Mouse (Mus musculus): Measurements from ENCODE around the gene Gm16442. TPM values are rescaled to one million over a fixed set of nuclear protein-coding genes. Genes with fewer than 3 reads are reported as not detected.
"Not testable (repeated sequence)": the region's sequence is repeated elsewhere in the genome, so short reads cannot be mapped to it uniquely, and the experiment has no call there.

Gm16442 gene
- not detected in 2 replicates for polyA plus RNA-seq (2015; fragmentation: Nextera tagmentation; extraction: Ambion mirVana)

- H3K36me3 ChIP-seq (replicated peaks); H3K4me3 ChIP-seq; H3K9me3 ChIP-seq; H3K27ac ChIP-seq; H3K9ac ChIP-seq; H3K4me2 ChIP-seq; ATAC-seq (replicated peaks); H3K4me1 ChIP-seq; H3K27me3 ChIP-seq (replicated peaks): not testable (repeated sequence)
- no CpG with 5 or more reads among the region's 2 CpGs for WGBS
These were observed at the start of gene Gm16442 for GRCm38 (mm10) chr7:20122479-20122878. Gm16442 (minus strand) TSS chr7:20122579.

- not testable (repeated sequence) for H3K9ac ChIP-seq; H3K27me3 ChIP-seq (replicated peaks); H3K4me2 ChIP-seq; H3K36me3 ChIP-seq (replicated peaks); H3K27ac ChIP-seq; H3K4me3 ChIP-seq; ATAC-seq (replicated peaks); H3K4me1 ChIP-seq; H3K9me3 ChIP-seq
- WGBS = no CpG with 5 or more reads among the region's 3 CpGs
These were observed 45.9 kb upstream of the Gm16442 start, which contains the start of gene Vmn1r94 for GRCm38 (mm10) chr7:20168277-20168676. Vmn1r94 (minus strand) TSS chr7:20168377.

- ATAC-seq (replicated peaks); H3K4me1 ChIP-seq; H3K9me3 ChIP-seq; H3K27me3 ChIP-seq (replicated peaks); H3K4me3 ChIP-seq; H3K4me2 ChIP-seq; H3K9ac ChIP-seq; H3K27ac ChIP-seq; H3K36me3 ChIP-seq (replicated peaks): not testable (repeated sequence)
- WGBS = no CpG with 5 or more reads among the region's 5 CpGs
These were observed 16.6 kb upstream of the Gm16442 start, which contains the start of gene Vmn1r93 for GRCm38 (mm10) chr7:20138988-20139387. Vmn1r93 (minus strand) TSS chr7:20139088.

- not testable (repeated sequence) for H3K9ac ChIP-seq; H3K36me3 ChIP-seq (replicated peaks); H3K4me2 ChIP-seq; ATAC-seq (replicated peaks); H3K27me3 ChIP-seq (replicated peaks); H3K4me3 ChIP-seq; H3K27ac ChIP-seq; H3K9me3 ChIP-seq; H3K4me1 ChIP-seq
- 80% methylated on average over 5 of the region's 5 CpGs for WGBS
These were observed 23.0 kb downstream of the Gm16442 start, which contains the start of gene Vmn1r91 for GRCm38 (mm10) chr7:20099380-20099779. Vmn1r91 (plus strand) TSS chr7:20099680.

- not testable (repeated sequence) for H3K9ac ChIP-seq; H3K4me1 ChIP-seq; H3K4me2 ChIP-seq; H3K27me3 ChIP-seq (replicated peaks); H3K27ac ChIP-seq; H3K36me3 ChIP-seq (replicated peaks); ATAC-seq (replicated peaks); H3K4me3 ChIP-seq; H3K9me3 ChIP-seq
- 60% methylated on average over 18 of the region's 18 CpGs for WGBS
These were observed 44.3 kb downstream of the Gm16442 start for GRCm38 (mm10) chr7:20078118-20078517.

Other genes starting within 250 kb of the Gm16442 start
- gene Ceacam19, start 234.6 kb downstream of the Gm16442 start, polyA plus RNA-seq (2015; fragmentation: Nextera tagmentation; extraction: Ambion mirVana) = not detected in 2 replicates
- gene Pvr, start 201.4 kb downstream of the Gm16442 start, polyA plus RNA-seq (2015; fragmentation: Nextera tagmentation; extraction: Ambion mirVana) = 11.5 and 12.6 TPM in 2 replicates
- gene Igsf23, start 171.8 kb downstream of the Gm16442 start, polyA plus RNA-seq (2015; fragmentation: Nextera tagmentation; extraction: Ambion mirVana) = not detected in 2 replicates
- not detected in 2 replicates for gene Ceacam20, start 157.2 kb downstream of the Gm16442 start, polyA plus RNA-seq (2015; fragmentation: Nextera tagmentation; extraction: Ambion mirVana)
- gene Nlrp9b, start 131.1 kb downstream of the Gm16442 start, polyA plus RNA-seq (2015; fragmentation: Nextera tagmentation; extraction: Ambion mirVana) = not detected in 2 replicates
- not detected in 2 replicates for gene Vmn1r91, start 22.9 kb downstream of the Gm16442 start, polyA plus RNA-seq (2015; fragmentation: Nextera tagmentation; extraction: Ambion mirVana)
- gene Vmn1r93, start 16.5 kb upstream of the Gm16442 start, polyA plus RNA-seq (2015; fragmentation: Nextera tagmentation; extraction: Ambion mirVana) = not detected in 2 replicates
- gene Vmn1r94, start 45.8 kb upstream of the Gm16442 start, polyA plus RNA-seq (2015; fragmentation: Nextera tagmentation; extraction: Ambion mirVana) = not detected in 2 replicates
- not detected in 2 replicates for gene Vmn1r95, start 71.1 kb upstream of the Gm16442 start, polyA plus RNA-seq (2015; fragmentation: Nextera tagmentation; extraction: Ambion mirVana)
- not detected in 2 replicates for gene Gm6164, start 83.0 kb upstream of the Gm16442 start, polyA plus RNA-seq (2015; fragmentation: Nextera tagmentation; extraction: Ambion mirVana)
- gene Gm4498, start 111.2 kb upstream of the Gm16442 start, polyA plus RNA-seq (2015; fragmentation: Nextera tagmentation; extraction: Ambion mirVana) = not detected in 2 replicates
- gene Gm5890, start 140.3 kb upstream of the Gm16442 start, polyA plus RNA-seq (2015; fragmentation: Nextera tagmentation; extraction: Ambion mirVana) = not detected in 2 replicates
- gene Gm4133, start 211.5 kb upstream of the Gm16442 start, polyA plus RNA-seq (2015; fragmentation: Nextera tagmentation; extraction: Ambion mirVana) = not detected in 2 replicates